Mouse (Mus musculus) layer of hippocampus, adult 11-12 months (tissue): ENCODE data around the gene Wars2.

Experiments used
- DNase-seq: peaks from one replicate; pipeline ENCODE4 v3.0.0; 2022; ENCODE audit warnings: low spot score

The Wars2 gene

GRCm38 (mm10) chr3:99264695-99265094, 123.8 kb downstream of the Wars2 start:
- DNase-seq = no peak

DNA sequence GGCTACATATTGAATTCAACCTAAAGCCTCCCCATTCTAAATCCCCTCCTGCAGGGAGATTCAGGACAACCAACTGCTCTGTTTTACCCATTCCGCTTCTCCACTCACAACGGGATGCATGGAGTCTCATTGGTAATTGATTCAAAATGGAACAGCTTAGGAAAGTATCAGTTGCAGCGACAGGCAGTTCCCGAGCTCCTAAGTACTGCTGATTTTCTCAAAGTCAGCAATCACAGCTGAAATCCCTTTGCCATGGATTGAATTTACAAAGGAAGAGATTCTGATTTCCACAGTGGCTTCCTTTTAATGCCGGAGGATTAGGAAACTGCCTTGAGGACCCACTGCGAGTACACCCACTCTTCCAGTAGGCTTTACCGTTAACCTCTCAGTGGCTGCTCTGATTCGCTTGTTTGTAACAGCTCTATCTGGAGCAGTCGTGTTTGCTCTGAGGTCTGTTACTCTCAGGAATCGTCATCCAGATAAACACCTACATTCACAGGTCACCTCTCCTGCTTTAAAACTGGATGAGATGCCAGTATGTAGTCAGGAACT, 126.0 kb downstream of the Wars2 start:
- DNase-seq = no peak

DNA sequence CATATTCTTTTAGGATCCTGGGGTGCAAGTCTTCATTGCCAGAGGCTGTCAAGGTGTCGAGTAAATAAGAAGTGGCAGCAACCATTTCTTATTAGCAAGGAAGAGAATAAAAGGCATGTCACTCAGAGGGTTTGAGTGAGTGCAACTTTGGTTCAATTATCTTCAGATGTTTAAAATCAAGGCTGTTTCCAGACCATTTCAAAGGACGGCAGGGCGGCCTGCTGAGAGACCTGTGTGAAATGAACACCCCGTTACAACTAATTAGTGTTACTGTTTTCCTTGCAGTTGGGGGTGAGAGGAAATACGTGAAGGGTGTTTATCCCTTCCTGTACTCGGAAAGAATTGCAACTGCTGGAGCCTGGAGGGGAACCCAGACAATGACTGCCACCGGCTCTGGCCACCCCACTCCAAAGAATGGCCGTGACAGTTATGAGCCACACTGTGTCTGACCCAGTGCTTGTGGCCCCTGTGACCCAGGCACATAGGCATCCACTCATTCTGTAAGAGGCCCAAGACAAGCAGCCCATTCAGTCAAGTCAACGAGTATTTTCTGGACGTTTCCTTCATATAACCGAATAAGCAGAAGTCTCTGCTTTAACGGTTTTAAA, 137.2 kb downstream of the Wars2 start:
- DNase-seq = no peak

GRCm38 (mm10) chr3:99279718-99280117, 138.8 kb downstream of the Wars2 start:
- DNase-seq = no peak

DNA sequence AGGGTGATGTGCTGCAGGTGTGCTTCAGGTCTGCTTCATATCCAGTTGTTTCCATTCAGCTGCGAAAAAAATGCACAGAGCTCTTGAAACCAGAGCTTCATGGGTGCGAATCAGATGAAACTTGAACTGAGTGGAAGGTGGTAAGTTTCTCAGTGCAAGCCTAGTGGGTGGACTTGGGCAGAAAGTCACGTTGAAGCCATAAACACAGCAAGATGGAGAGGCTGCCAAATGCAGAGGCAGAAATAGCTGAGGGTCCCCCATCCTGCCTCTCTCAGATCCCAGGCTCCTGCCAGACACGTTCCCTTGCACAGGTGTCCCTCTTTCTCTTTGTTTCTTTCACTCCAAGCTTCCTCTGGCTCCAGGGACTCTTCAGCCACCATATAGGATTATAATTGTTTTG, 140.6 kb downstream of the Wars2 start:
- no peak for DNase-seq

DNA sequence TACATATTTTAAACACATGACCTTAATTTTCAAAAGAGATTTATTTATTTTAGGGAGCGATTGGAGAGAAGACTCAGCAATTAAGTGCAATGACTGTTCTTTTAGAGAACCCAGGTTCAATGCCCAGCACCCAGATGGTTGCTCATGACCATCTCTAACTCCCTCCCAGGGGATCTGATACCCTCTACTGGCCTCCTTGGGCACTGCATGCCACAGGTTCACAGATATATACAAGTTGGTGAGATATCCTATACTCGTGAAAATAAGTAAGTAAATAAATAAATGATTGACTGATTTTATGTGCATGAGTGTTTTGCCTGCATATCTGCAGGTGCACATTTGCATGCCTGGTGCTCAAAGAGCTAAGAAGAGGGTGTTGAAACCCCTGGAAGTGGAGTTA, 147.4 kb downstream of the Wars2 start:
- DNase-seq = no peak
